Mouse (Mus musculus): Measurements from ENCODE around the gene Cdhr3. TPM values are rescaled to one million over a fixed set of nuclear protein-coding genes. Genes with fewer than 3 reads are reported as not detected.
A peak's percentile ranks its signal among the peaks of the same experiment; 100 is the strongest.
"Not testable (repeated sequence)": the region's sequence is repeated elsewhere in the genome, so short reads cannot be mapped to it uniquely, and the experiment has no call there.

Cdhr3 gene
- polyA plus RNA-seq, 1 experiment = 0.19 TPM

- Histone ChIP-seq H3K4me3 (ENCODE audit: insufficient read depth, low read length) (no peak overlapping the region), H3K4me1 (ENCODE audit: control insufficient read depth, insufficient read depth, low read length) (no peaks in the 10 kb centered on the region), H3K27ac (ENCODE audit: insufficient read depth, low read depth, low read length) (no peak overlapping the region)
- TF ChIP-seq POLR2A (IDR thresholded peaks at IDR 0.05; ENCODE audit: borderline replicate concordance, low read depth, low read length) (no peak), CTCF (IDR thresholded peaks at IDR 0.05; ENCODE audit: low read depth, low read length) (no peak)
Measured at GRCm38 (mm10) chr12:33014050-33014796, 78.5 kb downstream of the Cdhr3 start.

DNA sequence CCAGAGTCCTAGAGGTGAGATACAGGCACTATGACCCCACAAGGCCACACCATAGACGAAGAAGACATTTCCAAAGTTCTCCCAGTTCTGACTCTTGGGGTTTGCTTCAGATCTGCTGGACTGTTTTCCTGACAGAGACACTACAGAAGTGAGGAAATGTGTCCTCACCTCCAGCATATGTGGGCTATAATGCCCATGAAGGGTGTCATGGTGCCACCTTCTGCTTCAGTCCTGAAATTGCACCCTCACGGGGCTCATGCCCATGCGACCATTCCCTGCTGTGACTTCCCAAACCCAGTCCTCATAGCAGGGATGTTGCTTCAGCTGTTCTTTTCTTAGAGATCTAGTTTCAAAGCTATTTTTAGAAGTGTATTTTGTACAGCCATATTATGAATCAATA is 82.6 kb downstream of the Cdhr3 start:
- H3K4me1 ChIP-seq (ENCODE audit: control insufficient read depth, insufficient read depth, low read length) = no peaks in the 10 kb centered on the region
- H3K27ac ChIP-seq (ENCODE audit: insufficient read depth, low read depth, low read length) = no peak overlapping the region
- H3K4me3 ChIP-seq (ENCODE audit: insufficient read depth, low read length) = no peak overlapping the region
- TF ChIP-seq POLR2A (IDR thresholded peaks at IDR 0.05; ENCODE audit: borderline replicate concordance, low read depth, low read length) (no peak), CTCF (IDR thresholded peaks at IDR 0.05; ENCODE audit: low read depth, low read length) (peak; percentile 47; the same call in 1 of the 2 replicates)

GRCm38 (mm10) chr12:33009206-33009966 is 83.3 kb downstream of the Cdhr3 start:
- H3K4me3 ChIP-seq (ENCODE audit: insufficient read depth, low read length) = no peak overlapping the region
- H3K4me1 ChIP-seq (ENCODE audit: control insufficient read depth, insufficient read depth, low read length) = no peaks in the 10 kb centered on the region
- H3K27ac ChIP-seq (ENCODE audit: insufficient read depth, low read depth, low read length) = no peak overlapping the region
- TF ChIP-seq CTCF (IDR thresholded peaks at IDR 0.05; ENCODE audit: low read depth, low read length) (no peak), POLR2A (IDR thresholded peaks at IDR 0.05; ENCODE audit: borderline replicate concordance, low read depth, low read length) (no peak)

GRCm38 (mm10) chr12:33008305-33009110 is 84.2 kb downstream of the Cdhr3 start:
- Histone ChIP-seq H3K4me1 (ENCODE audit: control insufficient read depth, insufficient read depth, low read length) (no peaks in the 10 kb centered on the region), H3K4me3 (ENCODE audit: insufficient read depth, low read length) (no peak overlapping the region), H3K27ac (ENCODE audit: insufficient read depth, low read depth, low read length) (no peak overlapping the region)
- TF ChIP-seq POLR2A (IDR thresholded peaks at IDR 0.05; ENCODE audit: borderline replicate concordance, low read depth, low read length) = no peak
- TF ChIP-seq CTCF (IDR thresholded peaks at IDR 0.05; ENCODE audit: low read depth, low read length) = no peak

GRCm38 (mm10) chr12:33007176-33007575 is 85.5 kb downstream of the Cdhr3 start:
- Histone ChIP-seq H3K27ac (ENCODE audit: insufficient read depth, low read depth, low read length) (no peak overlapping the region), H3K4me3 (ENCODE audit: insufficient read depth, low read length) (no peak overlapping the region), H3K4me1 (ENCODE audit: control insufficient read depth, insufficient read depth, low read length) (no peaks in the 10 kb centered on the region)
- no peak for TF ChIP-seq CTCF (IDR thresholded peaks at IDR 0.05; ENCODE audit: low read depth, low read length)
- TF ChIP-seq POLR2A (IDR thresholded peaks at IDR 0.05; ENCODE audit: borderline replicate concordance, low read depth, low read length) = no peak

GRCm38 (mm10) chr12:33005858-33006257 is 86.8 kb downstream of the Cdhr3 start:
- Histone ChIP-seq H3K4me1 (ENCODE audit: control insufficient read depth, insufficient read depth, low read length) (no peaks in the 10 kb centered on the region), H3K27ac (ENCODE audit: insufficient read depth, low read depth, low read length) (no peak overlapping the region), H3K4me3 (ENCODE audit: insufficient read depth, low read length) (no peak overlapping the region)

GRCm38 (mm10) chr12:33003339-33003965 is 89.2 kb downstream of the Cdhr3 start:
- peaks cover 7% of the 10 kb centered on the region for H3K4me1 ChIP-seq (ENCODE audit: control insufficient read depth, insufficient read depth, low read length)
- H3K27ac ChIP-seq (ENCODE audit: insufficient read depth, low read depth, low read length) = no peak overlapping the region
- H3K4me3 ChIP-seq (ENCODE audit: insufficient read depth, low read length) = no peak overlapping the region
- TF ChIP-seq CTCF (IDR thresholded peaks at IDR 0.05; ENCODE audit: low read depth, low read length) (no peak), POLR2A (IDR thresholded peaks at IDR 0.05; ENCODE audit: borderline replicate concordance, low read depth, low read length) (no peak)

More at GRCm38 (mm10) chr12:33005858-33006257, 86.8 kb downstream of the Cdhr3 start:
- TF ChIP-seq CTCF (IDR thresholded peaks at IDR 0.05; ENCODE audit: low read depth, low read length) (no peak), POLR2A (IDR thresholded peaks at IDR 0.05; ENCODE audit: borderline replicate concordance, low read depth, low read length) (no peak)

GRCm38 (mm10) chr12:33000402-33000801 is 92.3 kb downstream of the Cdhr3 start:
- Histone ChIP-seq H3K4me1 (ENCODE audit: control insufficient read depth, insufficient read depth, low read length) (peaks cover 9% of the 10 kb centered on the region), H3K27ac (ENCODE audit: insufficient read depth, low read depth, low read length) (no peak overlapping the region), H3K4me3 (ENCODE audit: insufficient read depth, low read length) (no peak overlapping the region)
- no peak for TF ChIP-seq POLR2A (IDR thresholded peaks at IDR 0.05; ENCODE audit: borderline replicate concordance, low read depth, low read length)
- no peak for TF ChIP-seq CTCF (IDR thresholded peaks at IDR 0.05; ENCODE audit: low read depth, low read length)

DNA sequence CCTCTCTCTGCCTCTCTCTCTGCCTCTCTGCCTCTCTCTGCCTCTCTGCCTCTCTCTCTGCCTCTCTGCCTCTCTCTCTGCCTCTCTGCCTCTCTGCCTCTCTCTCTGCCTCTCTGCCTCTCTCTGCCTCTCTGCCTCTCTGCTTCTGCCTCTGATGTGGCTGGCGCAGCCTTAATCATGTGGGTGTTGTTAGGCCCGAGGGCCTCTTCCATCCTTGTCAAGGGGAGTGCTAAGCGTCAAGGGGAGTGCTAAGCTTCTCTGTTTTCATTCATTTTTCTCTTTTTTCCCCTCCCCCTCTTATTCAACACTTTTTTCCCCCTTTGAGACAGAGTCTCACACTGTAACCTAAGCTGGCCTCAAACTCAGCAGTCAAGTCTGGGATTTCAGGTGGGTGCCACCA is 92.9 kb downstream of the Cdhr3 start:
- H3K4me1 ChIP-seq (ENCODE audit: control insufficient read depth, insufficient read depth, low read length); H3K27ac ChIP-seq (ENCODE audit: insufficient read depth, low read depth, low read length); H3K4me3 ChIP-seq (ENCODE audit: insufficient read depth, low read length): not testable (repeated sequence)
